Mouse (Mus musculus) common myeloid progenitor, adult 5-6 weeks (primary cell): ENCODE measurements around the gene Fam20b. TPM values are rescaled to one million over a fixed set of nuclear protein-coding genes. Genes with fewer than 3 reads are reported as not detected.

ENCODE experiments used
- ATAC-seq: replicated peaks from 2 replicates; pipeline ENCODE4 v1.8.0; 2016; ENCODE audit warnings: low read depth, mild to moderate bottlenecking, moderate TSS enrichment, inconsistent platforms; ENCODE audit not compliant: poor library complexity, severe bottlenecking
- total RNA-seq: library from RNA; stranded (forward); fragments of 200-1000, 187-1606 nt; gene quantifications from 2 replicates; pipeline ENCODE4 v1.2.3, GENCODE M21; 2017

The Fam20b gene
- total RNA-seq, 1 experiment from 2014 or later, result 35.0 TPM

GRCm38 (mm10) chr1:156732996-156733395, 14.1 kb upstream of the Fam20b start:
- no peak for ATAC-seq

- ATAC-seq, result peak; percentile 71
These were observed 11.9 kb upstream of the Fam20b start for GRCm38 (mm10) chr1:156730802-156731201.

GRCm38 (mm10) chr1:156727234-156728108, 8.6 kb upstream of the Fam20b start:
- no peak for ATAC-seq

GRCm38 (mm10) chr1:156722089-156722488, 3.2 kb upstream of the Fam20b start:
- ATAC-seq, result no peak

- ATAC-seq, result no peak
These were observed 1.2 kb upstream of the Fam20b start for GRCm38 (mm10) chr1:156720046-156720445.

- peak; percentile 50 for ATAC-seq
These were observed 468 bp downstream of the Fam20b start for GRCm38 (mm10) chr1:156718286-156718949.

GRCm38 (mm10) chr1:156717751-156718285, 1.1 kb downstream of the Fam20b start:
- no peak for ATAC-seq

GRCm38 (mm10) chr1:156716681-156717080, 2.2 kb downstream of the Fam20b start:
- no peak for ATAC-seq

GRCm38 (mm10) chr1:156710472-156711098, 8.3 kb downstream of the Fam20b start:
- ATAC-seq, result peak; percentile 87

GRCm38 (mm10) chr1:156708672-156709071, 10.2 kb downstream of the Fam20b start:
- ATAC-seq, result peak; percentile 59

GRCm38 (mm10) chr1:156705696-156706285, 13.1 kb downstream of the Fam20b start:
- ATAC-seq, result no peak

- ATAC-seq, result no peak
These were observed 15.4 kb downstream of the Fam20b start for GRCm38 (mm10) chr1:156703444-156703843.

- no peak for ATAC-seq
These were observed 16.7 kb downstream of the Fam20b start for GRCm38 (mm10) chr1:156702151-156702550.

GRCm38 (mm10) chr1:156686025-156686661, 32.7 kb downstream of the Fam20b start:
- ATAC-seq, result no peak

- ATAC-seq, result no peak
These were observed 39.3 kb downstream of the Fam20b start for GRCm38 (mm10) chr1:156679599-156679998.

GRCm38 (mm10) chr1:156677230-156677629, 41.7 kb downstream of the Fam20b start:
- ATAC-seq, result no peak

- no peak for ATAC-seq
These were observed 42.3 kb downstream of the Fam20b start for GRCm38 (mm10) chr1:156676596-156676995.

- ATAC-seq, result peak; percentile 45
These were observed 42.7 kb downstream of the Fam20b start for GRCm38 (mm10) chr1:156676171-156676570.

- ATAC-seq, result peak; percentile 77
These were observed 44.5 kb downstream of the Fam20b start, which contains the start of gene Tor3a for GRCm38 (mm10) chr1:156674195-156675000. TSS of gene Tor3a (minus strand) at chr1:156674356.
